Mouse (Mus musculus) midbrain, embryonic 14.5 days (tissue): Measurements from ENCODE around the gene Irak4. TPM values are rescaled to one million over a fixed set of nuclear protein-coding genes. Genes with fewer than 3 reads are reported as not detected.

ENCODE experiments used
- ATAC-seq: fragments of 200-750 bp; cut with Nextera tagmentation; 2 replicates; pipeline ENCODE4 v1.8.0; 2017; ENCODE audit warnings: moderate number of reproducible peaks, moderate library complexity; ENCODE audit not compliant: low FRiP score, low TSS enrichment
- DNase-seq: peaks from one replicate; pipeline ENCODE4 v3.0.0-alpha.2; 2015
- H3K27ac ChIP-seq: fragments of 300-500 bp; sonication (generic); replicated peaks from 2 replicates; pipeline ENCODE4 v1.5.1; 2014; ENCODE audit warnings: mild to moderate bottlenecking, low read depth, low read length, moderate library complexity
- H3K27me3 ChIP-seq: fragments of 300-500 bp; sonication (generic); 2 replicates; pipeline ENCODE4 v1.6.1; 2014; ENCODE audit warnings: low read length, control low read depth, mixed read lengths; ENCODE audit not compliant: control insufficient read depth, insufficient read depth
- H3K36me3 ChIP-seq: fragments of 300-500 bp; sonication (generic); 2 replicates; pipeline ENCODE4 v1.6.1; 2014; ENCODE audit warnings: low read length, control low read depth; ENCODE audit not compliant: control insufficient read depth, insufficient read depth
- H3K4me1 ChIP-seq: fragments of 300-500 bp; sonication (generic); 2 replicates; pipeline ENCODE4 v1.6.1; 2014; ENCODE audit warnings: mild to moderate bottlenecking, antibody characterized with exemption, low read length, control low read depth; ENCODE audit not compliant: control insufficient read depth, insufficient read depth
- H3K4me2 ChIP-seq: fragments of 300-500 bp; sonication (generic); 2 replicates; pipeline ENCODE4 v1.6.1; 2014; ENCODE audit warnings: mild to moderate bottlenecking, low read length, moderate library complexity
- H3K4me3 ChIP-seq: fragments of 300-500 bp; sonication (generic); replicated peaks from 2 replicates; pipeline ENCODE4 v1.5.1; 2014; ENCODE audit warnings: low read depth, low read length
- H3K9ac ChIP-seq: fragments of 300-500 bp; sonication (generic); replicated peaks from 2 replicates; pipeline ENCODE4 v1.6.1; 2014; ENCODE audit warnings: mild to moderate bottlenecking, low read length, moderate library complexity
- H3K9me3 ChIP-seq: fragments of 300-500 bp; sonication (generic); 2 replicates; pipeline ENCODE4 v1.6.1; 2016; ENCODE audit warnings: low read length, control low read depth, mixed read lengths; ENCODE audit not compliant: control insufficient read depth
- WGBS: fragments of 180-500 bp; shearing (Covaris S2); extraction: QIAGEN DNeasy Blood & Tissue Kit; methylation state at CpG from one replicate; pipeline ENCODE4 v1.1.7; 2014; 5-methylcytosine and 5-hydroxymethylcytosine counted together
- polyA plus RNA-seq: library from polyadenylated mRNA; unstranded; fragments of >200 nt; fragmentation: Nextera tagmentation; extraction: Ambion mirVana; gene quantifications from 2 replicates; pipeline ENCODE4 v1.2.1, GENCODE M21; 2014

Gene Irak4
- polyA plus RNA-seq, result 0.62 and 1.6 TPM in 2 replicates

GRCm38 (mm10) chr15:94543409-94544051 is at the start of gene Irak4, which contains the start of gene Pus7l:
Gene Irak4 (plus strand): TSS chr15:94543643.
Gene Pus7l (minus strand): TSS chr15:94543547.
- peak within 1 kb of the TSS; percentile 67 for H3K4me2 ChIP-seq
- H3K9ac ChIP-seq, result peak within 1 kb of the TSS; percentile 52
- H3K9me3 ChIP-seq, result no peaks in the 10 kb centered on the region
- H3K4me1 ChIP-seq, result peaks cover 10% of the 10 kb centered on the region; the same call in 1 of the 2 replicates
- peak; percentile 96 for DNase-seq
- no peaks in the 10 kb centered on the region for H3K36me3 ChIP-seq
- peak; percentile 97 for ATAC-seq
- H3K27me3 ChIP-seq, result no peaks in the 10 kb centered on the region
- H3K27ac ChIP-seq, result peak within 1 kb of the TSS; percentile 61
- H3K4me3 ChIP-seq, result peak within 1 kb of the TSS; percentile 71
- WGBS, result under 1% methylated on average over 45 of the region's 45 CpGs

GRCm38 (mm10) chr15:94494445-94494844 is 49.0 kb upstream of the Irak4 start:
- Histone ChIP-seq H3K4me2 (no peak overlapping the region), H3K27me3 (no peaks in the 10 kb centered on the region), H3K27ac (no peak overlapping the region), H3K9ac (no peak overlapping the region), H3K4me3 (no peak overlapping the region), H3K9me3 (peaks cover 5% of the 10 kb centered on the region; the same call in 1 of the 2 replicates), H3K36me3 (no peaks in the 10 kb centered on the region), H3K4me1 (no peaks in the 10 kb centered on the region)
- WGBS, result 98% methylated on average over 1 of the region's 1 CpGs
- ATAC-seq (no peak), DNase-seq (no peak)

- Histone ChIP-seq H3K4me2 (no peak overlapping the region), H3K9ac (no peak overlapping the region), H3K27me3 (no peaks in the 10 kb centered on the region), H3K4me1 (no peaks in the 10 kb centered on the region), H3K9me3 (peaks cover 5% of the 10 kb centered on the region; the same call in 1 of the 2 replicates), H3K27ac (no peak overlapping the region), H3K4me3 (no peak overlapping the region), H3K36me3 (no peaks in the 10 kb centered on the region)
- DNase-seq (no peak), ATAC-seq (no peak)
- WGBS, result 72% methylated on average over 10 of the region's 10 CpGs
These were observed 47.5 kb upstream of the Irak4 start for GRCm38 (mm10) chr15:94495936-94496335.

GRCm38 (mm10) chr15:94499260-94499659 is 44.2 kb upstream of the Irak4 start:
- no peak for ATAC-seq
- 82% methylated on average over 1 of the region's 1 CpGs for WGBS
- no peaks in the 10 kb centered on the region for H3K27me3 ChIP-seq

GRCm38 (mm10) chr15:94503451-94504215 is 39.8 kb upstream of the Irak4 start:
- Histone ChIP-seq H3K4me1 (no peaks in the 10 kb centered on the region), H3K27me3 (no peaks in the 10 kb centered on the region), H3K4me2 (no peak overlapping the region), H3K9ac (no peak overlapping the region), H3K9me3 (no peaks in the 10 kb centered on the region), H3K27ac (no peak overlapping the region), H3K36me3 (no peaks in the 10 kb centered on the region), H3K4me3 (no peak overlapping the region)
- no peak for ATAC-seq
- WGBS, result 65% methylated on average over 12 of the region's 12 CpGs
- peak; percentile 42 for DNase-seq

More at GRCm38 (mm10) chr15:94499260-94499659, 44.2 kb upstream of the Irak4 start:
- Histone ChIP-seq H3K4me2 (no peak overlapping the region), H3K36me3 (no peaks in the 10 kb centered on the region), H3K4me1 (no peaks in the 10 kb centered on the region), H3K27ac (no peak overlapping the region), H3K9me3 (peaks cover 3% of the 10 kb centered on the region; the same call in 1 of the 2 replicates), H3K9ac (no peak overlapping the region), H3K4me3 (no peak overlapping the region)
- DNase-seq, result no peak

GRCm38 (mm10) chr15:94517913-94518491 is 25.4 kb upstream of the Irak4 start:
- Histone ChIP-seq H3K9ac (no peak overlapping the region), H3K9me3 (no peaks in the 10 kb centered on the region), H3K36me3 (no peaks in the 10 kb centered on the region; the same call in 1 of the 2 replicates), H3K27me3 (no peaks in the 10 kb centered on the region), H3K4me3 (no peak overlapping the region), H3K4me2 (no peak overlapping the region), H3K4me1 (no peaks in the 10 kb centered on the region), H3K27ac (no peak overlapping the region)
- 75% methylated on average over 16 of the region's 16 CpGs for WGBS
- DNase-seq, result no peak
- ATAC-seq, result no peak

GRCm38 (mm10) chr15:94520205-94520900 is 23.1 kb upstream of the Irak4 start:
- WGBS, result 50% methylated on average over 9 of the region's 9 CpGs
- Histone ChIP-seq H3K36me3 (no peaks in the 10 kb centered on the region; the same call in 1 of the 2 replicates), H3K4me1 (no peaks in the 10 kb centered on the region), H3K4me3 (no peak overlapping the region), H3K27ac (no peak overlapping the region), H3K27me3 (no peaks in the 10 kb centered on the region), H3K4me2 (no peak overlapping the region), H3K9ac (no peak overlapping the region), H3K9me3 (no peaks in the 10 kb centered on the region)
- no peak for ATAC-seq
- DNase-seq, result peak; percentile 94

GRCm38 (mm10) chr15:94520959-94521358 is 22.5 kb upstream of the Irak4 start:
- H3K27ac ChIP-seq, result no peak overlapping the region
- H3K9me3 ChIP-seq, result no peaks in the 10 kb centered on the region
- no peaks in the 10 kb centered on the region; the same call in 1 of the 2 replicates for H3K36me3 ChIP-seq
- DNase-seq (no peak), ATAC-seq (no peak)
- H3K9ac ChIP-seq, result no peak overlapping the region
- 78% methylated on average over 5 of the region's 5 CpGs for WGBS
- H3K4me2 ChIP-seq, result no peak overlapping the region
- H3K4me1 ChIP-seq, result no peaks in the 10 kb centered on the region
- no peaks in the 10 kb centered on the region for H3K27me3 ChIP-seq
- no peak overlapping the region for H3K4me3 ChIP-seq
